Mouse (Mus musculus) embryo, embryonic 11.5 days (tissue): ENCODE results near the gene S100a16.

Experiments used
- DNase-seq: peaks from one replicate; pipeline ENCODE4 v3.0.0-alpha.2; 2012; ENCODE audit warnings: low read depth, low spot score

The S100a16 gene

GRCm38 (mm10) chr3:90517711-90518110 lies 19.3 kb upstream of the S100a16 start:
- DNase-seq = no peak

GRCm38 (mm10) chr3:90525421-90525820 lies 11.6 kb upstream of the S100a16 start:
- no peak for DNase-seq

GRCm38 (mm10) chr3:90526076-90526475 lies 11.0 kb upstream of the S100a16 start:
- no peak for DNase-seq

DNA sequence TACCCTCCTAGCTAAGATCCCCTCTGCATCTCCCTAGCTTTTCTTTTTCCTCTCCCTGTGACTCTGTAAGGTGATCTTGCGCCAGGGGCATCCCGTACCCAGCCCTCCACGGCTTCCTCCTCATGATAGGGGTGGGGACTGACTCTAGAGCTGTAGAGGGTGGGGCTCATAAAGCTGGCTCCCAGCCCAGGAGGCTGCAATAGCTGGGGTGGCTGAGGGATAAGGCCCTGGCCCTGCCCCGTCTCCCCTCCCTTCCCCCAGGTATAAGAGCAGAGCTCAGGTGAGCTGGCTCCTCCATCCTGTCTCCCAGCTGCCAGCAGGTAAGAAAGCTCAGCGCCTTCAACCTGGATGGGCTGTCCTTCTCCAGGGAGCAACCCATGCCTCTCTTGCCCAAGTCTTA lies 10.5 kb upstream of the S100a16 start, which contains the start of gene S100a14:
Gene S100a14 (plus strand): TSS at position 277 of the 400 bp plus-strand sequence.
- DNase-seq = no peak

- no peak for DNase-seq
These were observed 9.7 kb upstream of the S100a16 start for GRCm38 (mm10) chr3:90527291-90527873.

DNA sequence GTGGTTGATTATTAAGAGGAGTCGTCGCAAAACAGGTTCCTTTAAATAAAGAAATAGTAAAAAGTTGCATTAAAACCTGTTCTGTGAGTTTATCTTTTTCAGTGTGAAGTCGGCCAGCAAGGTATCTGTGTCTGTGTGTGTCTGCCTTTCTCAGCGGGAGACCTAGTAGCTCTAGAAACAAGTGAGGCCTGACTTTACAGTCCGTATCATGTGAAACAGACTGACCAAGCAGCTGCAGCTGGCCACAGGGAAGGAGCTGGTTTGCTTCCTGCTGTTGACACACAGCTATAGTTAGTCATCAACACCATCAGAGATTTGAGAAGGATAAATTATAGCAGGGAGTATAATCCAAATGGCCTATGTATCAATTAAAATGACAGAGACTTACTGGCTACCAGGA lies 5.3 kb upstream of the S100a16 start:
- no peak for DNase-seq

- DNase-seq = no peak
These were observed 1.6 kb upstream of the S100a16 start for GRCm38 (mm10) chr3:90535446-90535845.

GRCm38 (mm10) chr3:90537905-90538296 lies 847 bp downstream of the S100a16 start:
- no peak for DNase-seq

GRCm38 (mm10) chr3:90540904-90541303 lies 3.9 kb downstream of the S100a16 start:
- no peak for DNase-seq

DNA sequence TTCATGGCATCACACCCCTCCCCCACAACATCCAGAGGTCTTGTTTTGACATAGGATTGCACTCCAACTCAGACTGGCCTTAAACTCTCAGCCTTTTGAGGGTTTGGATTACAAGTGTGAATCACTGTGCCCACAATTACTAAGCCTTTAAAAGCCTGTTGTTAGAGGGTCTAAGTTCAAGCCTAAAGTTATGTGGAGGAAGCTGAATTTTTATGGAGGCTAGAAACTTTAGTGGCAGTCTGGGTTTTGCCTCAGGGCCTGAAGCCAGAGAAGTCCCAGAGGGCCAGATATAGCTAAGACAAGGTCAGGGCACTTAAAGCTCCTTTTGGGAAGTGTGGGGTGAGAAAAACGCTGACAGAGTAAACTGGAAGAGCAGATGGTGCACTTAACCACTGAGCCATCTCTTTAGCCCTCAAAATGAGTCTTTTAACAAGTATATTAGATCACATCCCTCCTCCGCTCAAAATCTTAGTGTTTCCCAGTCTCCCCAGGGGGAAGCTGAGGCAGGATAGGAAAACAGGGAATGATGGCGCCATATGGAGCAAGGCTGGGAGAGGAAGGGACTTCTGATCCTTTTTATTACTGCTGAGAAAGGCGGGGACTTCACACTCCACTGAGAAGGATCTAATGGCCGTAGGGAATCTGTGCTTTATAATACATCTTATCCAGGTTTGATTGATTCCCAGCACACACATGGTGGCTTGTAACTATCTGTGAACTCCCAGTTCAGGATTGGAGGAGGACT lies 12.8 kb downstream of the S100a16 start:
- DNase-seq = no peak

- no peak for DNase-seq
These were observed 13.4 kb downstream of the S100a16 start for GRCm38 (mm10) chr3:90550421-90550790.

DNA sequence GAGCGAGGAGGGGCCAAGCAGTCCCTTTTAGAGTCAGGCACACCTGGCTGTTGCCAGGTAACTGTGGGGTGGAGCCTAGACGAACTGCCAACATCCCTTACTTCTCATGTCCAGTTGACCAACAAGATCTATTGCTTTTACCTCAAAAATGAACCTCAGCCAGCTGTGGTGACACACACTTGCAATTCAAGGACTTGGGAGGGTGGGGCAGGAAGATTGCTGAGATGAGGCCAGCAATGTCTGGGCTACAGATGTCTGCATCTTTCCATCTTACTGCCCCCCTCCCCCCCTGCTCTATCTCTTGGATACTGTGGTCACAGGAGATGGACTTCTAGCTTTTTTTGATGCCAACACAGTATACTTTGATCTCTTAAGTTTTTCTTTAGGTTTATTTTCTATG lies 15.2 kb downstream of the S100a16 start:
- DNase-seq = no peak

- no peak for DNase-seq
These were observed 18.9 kb downstream of the S100a16 start for GRCm38 (mm10) chr3:90555954-90556353.

DNA sequence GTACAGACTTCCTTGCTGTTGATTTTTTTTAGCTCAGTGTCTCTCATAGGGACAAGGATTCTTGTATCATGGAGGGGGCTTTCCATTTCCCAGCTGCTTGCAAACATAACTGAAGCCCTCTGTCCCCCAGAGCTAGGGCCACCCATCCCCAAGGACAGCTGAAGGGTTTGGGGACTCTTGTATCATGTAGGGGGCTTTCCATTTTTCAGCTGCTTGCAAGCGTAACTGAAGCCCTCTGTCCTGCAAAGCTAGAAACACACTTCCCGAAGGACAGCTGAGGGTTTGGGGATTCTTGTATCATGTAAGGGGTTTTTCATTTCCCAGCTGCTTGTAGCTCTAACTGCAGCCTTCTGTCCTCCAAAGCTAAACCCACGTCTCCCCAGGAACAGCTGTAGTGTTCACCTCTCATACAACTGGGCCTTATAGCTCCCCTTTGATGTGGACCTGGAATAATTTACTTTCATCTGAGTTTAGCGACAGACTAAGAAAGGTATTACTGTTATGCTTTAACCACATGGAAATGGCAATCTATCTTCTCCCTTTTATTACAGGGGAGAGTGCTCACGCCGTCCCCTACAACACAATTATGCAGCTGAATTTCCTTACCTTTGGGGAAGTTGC lies 23.1 kb downstream of the S100a16 start, which contains the start of gene S100a3:
Gene S100a3 (plus strand): TSS at position 571 of the 621 bp plus-strand sequence.
- DNase-seq = no peak

GRCm38 (mm10) chr3:90574691-90575090 lies 37.6 kb downstream of the S100a16 start:
- no peak for DNase-seq

DNA sequence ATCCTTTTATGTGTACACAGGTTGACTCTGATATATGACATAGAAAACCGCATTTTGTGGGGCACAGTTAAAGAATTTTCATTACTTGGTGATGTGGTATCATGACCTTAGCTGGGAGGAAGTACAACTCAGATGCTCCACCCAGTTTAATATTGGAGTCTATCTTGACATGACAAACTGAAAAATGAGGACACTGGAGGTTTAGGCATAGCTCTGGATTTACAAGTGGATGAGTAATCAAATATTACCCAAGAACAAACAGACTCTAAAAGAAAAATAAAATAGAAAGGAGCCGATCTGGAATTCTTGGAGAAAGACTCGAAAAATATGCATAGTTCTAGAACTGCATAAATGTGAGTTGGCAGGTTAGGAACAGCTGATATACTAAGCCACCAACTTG lies 38.3 kb downstream of the S100a16 start:
- DNase-seq = no peak

GRCm38 (mm10) chr3:90576351-90577001 lies 39.4 kb downstream of the S100a16 start:
- DNase-seq = no peak

GRCm38 (mm10) chr3:90579433-90579832 lies 42.4 kb downstream of the S100a16 start:
- DNase-seq = no peak

DNA sequence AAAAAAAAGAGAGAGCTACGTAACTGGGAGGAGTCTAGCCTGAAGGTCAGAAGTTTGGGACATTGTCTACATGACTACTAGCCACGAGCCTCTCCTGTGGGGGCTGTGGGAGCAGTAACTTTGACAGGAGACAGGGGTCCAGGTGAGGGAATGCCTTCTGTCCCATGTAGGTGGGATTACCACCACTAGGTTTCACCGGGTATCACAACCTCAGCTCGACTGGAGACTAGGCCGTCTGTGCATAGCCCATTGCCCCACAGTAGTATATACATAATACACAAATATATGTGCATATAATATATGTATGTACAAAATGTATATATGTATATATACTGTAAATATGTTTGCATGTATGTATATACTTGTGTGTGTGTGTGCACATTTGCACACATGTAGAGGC lies 44.1 kb downstream of the S100a16 start:
- DNase-seq = no peak

- no peak for DNase-seq
These were observed 45.1 kb downstream of the S100a16 start for GRCm38 (mm10) chr3:90582156-90582555.

- DNase-seq = no peak
These were observed 45.5 kb downstream of the S100a16 start for GRCm38 (mm10) chr3:90582556-90582955.

GRCm38 (mm10) chr3:90583893-90584292 lies 46.8 kb downstream of the S100a16 start:
- DNase-seq = no peak
